Mouse (Mus musculus): ENCODE measurements around the gene Atxn1.

GRCm38 (mm10) chr13:45593914-45594313 is 370.9 kb downstream of the Atxn1 start:
- no peak for TF ChIP-seq EP300 (IDR thresholded peaks at IDR 0.05)
- TF ChIP-seq CTCF (IDR thresholded peaks at IDR 0.05), result no peak

Data from lung, postnatal 0 days (tissue).